In the genomic region with DNA sequence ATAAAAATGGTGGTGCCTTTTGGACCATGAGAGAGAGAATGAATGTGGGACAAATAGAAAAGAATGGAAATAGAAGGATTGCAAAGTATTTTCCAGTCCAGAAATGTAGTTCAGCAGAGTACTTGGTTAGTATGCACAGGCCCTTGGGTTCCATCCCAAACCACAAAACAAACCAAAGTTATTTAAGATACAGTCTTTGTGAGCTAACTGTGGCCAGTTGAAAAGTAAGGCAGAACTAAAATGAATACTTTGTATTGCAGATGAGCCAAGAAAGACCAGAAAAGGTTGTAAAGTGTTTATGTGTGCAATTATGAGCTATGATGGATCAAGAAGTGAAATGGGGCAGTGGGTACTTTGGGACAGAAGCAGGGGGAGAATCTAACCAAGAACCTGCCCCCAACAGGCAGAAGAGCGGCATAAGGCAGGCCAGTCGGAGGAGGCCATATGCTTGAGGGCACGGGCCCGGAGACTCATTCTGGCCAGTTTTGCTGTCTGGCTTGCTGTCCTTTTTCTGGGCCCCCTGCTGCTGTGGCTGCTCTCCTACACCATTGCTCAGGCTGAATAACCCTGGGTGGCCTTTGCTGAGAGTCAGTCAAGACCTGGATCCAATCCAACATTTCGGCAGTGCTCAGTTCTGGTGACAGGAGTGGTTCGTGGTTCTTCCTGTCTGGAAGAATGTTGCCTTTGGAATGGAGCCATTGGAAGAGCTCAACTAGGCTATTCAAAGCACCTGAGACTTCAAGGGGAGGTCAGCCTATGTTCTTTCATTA, we compare ENCODE assay signal across 8 mouse cellular contexts. TPM values are rescaled to one million over a fixed set of nuclear protein-coding genes. Genes with fewer than 3 reads are reported as not detected.
DNase-seq lines count a peak whose midpoint lies in the region; ATAC-seq and TF ChIP-seq lines count a peak whose summit lies in the region.
"Had no signal": no experiment of that assay in that cellular context is flagged by ENCODE, and none has a peak within 500 bp of the region (broad histone marks: within the 10 kb centered on the region; RNA-seq: fewer than 3 reads in every experiment).

No protein-coding gene starts in this region.

- ATAC-seq in liver, embryonic 14.5 days (ENCODE audit: insufficient read depth) = no peak
- ATAC-seq in heart, embryonic 14.5 days (ENCODE audit: insufficient number of reproducible peaks, insufficient read depth, low FRiP score, low read depth) = peak; percentile 68; the same call in 1 of the 2 replicates
- ATAC-seq: forebrain, embryonic 16.5 days had no signal

- no peak for DNase-seq in liver, embryonic 14.5 days (ENCODE audit: low read depth in 3 of 3, low spot score in 3 of 3)
- DNase-seq in liver = no peak
- peak; percentile 97 for DNase-seq in cerebellum, adult 11-12 months
- no peak for DNase-seq in right cerebral cortex, postnatal 10 days (ENCODE audit: low spot score in 2 of 2)
- no peak for DNase-seq in gastrocnemius, postnatal 10 days

- no peak overlapping the region for H3K27ac ChIP-seq in liver, embryonic 14.5 days
- H3K27ac ChIP-seq in heart, embryonic 14.5 days (replicated peaks in 1 of 2; ENCODE audit: control insufficient read depth in 1 of 2, insufficient read depth in 1 of 2, low read depth in 2 of 2, low read length in 2 of 2) = peak overlapping the region; percentile 42 to 54; a peak in 3 of 4 replicates

- no peaks in the 10 kb centered on the region for H3K27me3 ChIP-seq in liver, embryonic 14.5 days (ENCODE audit: control insufficient read depth, insufficient read depth, low read length)
- no peaks in the 10 kb centered on the region for H3K27me3 ChIP-seq in heart, embryonic 14.5 days (ENCODE audit: control insufficient read depth, insufficient read depth, low read length)
- no peaks in the 10 kb centered on the region for H3K27me3 ChIP-seq in myocyte (ENCODE audit: control insufficient read depth, insufficient read depth, insufficient read length)

- H3K4me2 ChIP-seq in liver, embryonic 14.5 days (ENCODE audit: low read depth) = no peak overlapping the region
- no peak overlapping the region for H3K4me2 ChIP-seq in heart, embryonic 14.5 days (ENCODE audit: low read length)
- no peak overlapping the region for H3K4me2 ChIP-seq in myocyte (ENCODE audit: low read depth)

- WGBS in liver, embryonic 14.5 days (ENCODE audit: insufficient replicate concordance) = 85% methylated on average over 6 of the region's 6 CpGs
- WGBS in heart, embryonic 14.5 days = 43% methylated on average over 6 of the region's 6 CpGs

- no peaks in the 10 kb centered on the region for H3K4me1 ChIP-seq in liver, embryonic 14.5 days (replicated peaks; ENCODE audit: control insufficient read depth in 2 of 2, insufficient read depth in 2 of 2, low read length in 1 of 2)
- peaks cover 4 to 9% of the 10 kb centered on the region in 2 experiments; a peak in 3 of 4 replicates for H3K4me1 ChIP-seq in heart, embryonic 14.5 days (ENCODE audit: control insufficient read depth in 2 of 2, insufficient read depth in 2 of 2, low read length in 2 of 2)

- H3K79me2 ChIP-seq in myocyte (ENCODE audit: control insufficient read depth, insufficient read depth) = no peaks in the 10 kb centered on the region

- no peak overlapping the region for H3K9ac ChIP-seq in liver, embryonic 14.5 days (replicated peaks)
- peak overlapping the region; percentile 41; the same call in 1 of the 2 replicates for H3K9ac ChIP-seq in heart, embryonic 14.5 days (ENCODE audit: low read length)

- H3K4me3 ChIP-seq in liver, embryonic 14.5 days (ENCODE audit: insufficient read depth in 1 of 2, low read depth in 2 of 2, low read length in 2 of 2) = no peak overlapping the region
- no peak overlapping the region for H3K4me3 ChIP-seq in heart, embryonic 14.5 days (ENCODE audit: control insufficient read depth in 1 of 2, insufficient read depth in 1 of 2, low read depth in 1 of 2, low read length in 2 of 2)
- no peak overlapping the region for H3K4me3 ChIP-seq in myocyte

- TF ChIP-seq POLR2A in myocyte (IDR thresholded peaks at IDR 0.05; ENCODE audit: insufficient read length, low read depth) = no peak

- TF ChIP-seq CTCF in liver, embryonic 14.5 days (IDR thresholded peaks at IDR 0.05; ENCODE audit: low read depth) = 0 out of 2 replicates have a peak, but pooled peaks have one; percentile 14

- H3ac ChIP-seq in myocyte (ENCODE audit: control insufficient read depth, insufficient read length) = no peak overlapping the region

- H3K36me3 ChIP-seq in liver, embryonic 14.5 days (replicated peaks; ENCODE audit: control insufficient read depth, insufficient read depth, low read depth) = peaks cover 37% of the 10 kb centered on the region
- H3K36me3 ChIP-seq in heart, embryonic 14.5 days (ENCODE audit: control insufficient read depth, insufficient read depth, low read length) = peaks cover 85% of the 10 kb centered on the region
- peaks cover 19% of the 10 kb centered on the region for H3K36me3 ChIP-seq in myocyte (ENCODE audit: control insufficient read depth, insufficient read depth)

- no peaks in the 10 kb centered on the region for H3K9me3 ChIP-seq in liver, embryonic 14.5 days (ENCODE audit: control insufficient read depth, low read length)
- no peaks in the 10 kb centered on the region for H3K9me3 ChIP-seq in heart, embryonic 14.5 days (ENCODE audit: control insufficient read depth, low read length)

- TF ChIP-seq EP300 in liver, embryonic 14.5 days (IDR thresholded peaks at IDR 0.05; ENCODE audit: low read depth) = no peak

TF ChIP-seq in myocyte, 11 proteins besides CTCF, POLR2A, EP300 and RAD21:
- TF ChIP-seq MYOD1 (IDR thresholded peaks at IDR 0.05; ENCODE audit: control insufficient read depth in 1 of 3, insufficient read length in 2 of 3, low read depth in 2 of 3) = no peak
- no peak for TF ChIP-seq MAX (IDR thresholded peaks at IDR 0.05; ENCODE audit: low read depth)
- peak; percentile 19 for TF ChIP-seq POLR2AphosphoS2 (IDR thresholded peaks at IDR 0.05; ENCODE audit: insufficient read length, low read depth)

RNA-seq across cellular contexts. Expression of a gene that starts 3.4 kb away (rescaled TPM):
- 0.77 and 1.0 TPM in 2 replicates for polyA plus RNA-seq in liver, embryonic 14.5 days (2012; rRNA removed)
- 1.4 and 1.7 TPM in 2 replicates for polyA plus RNA-seq in liver, embryonic 14.5 days (2014; fragmentation: Nextera tagmentation; extraction: Ambion mirVana)
- polyA plus RNA-seq in heart, embryonic 14.5 days (2014; fragmentation: Nextera tagmentation; extraction: Ambion mirVana) = 1.9 and 2.1 TPM in 2 replicates
- not detected for polyA plus RNA-seq in myocyte (2012; fragmentation: generic; extraction: Trizol)
- total RNA-seq in gastrocnemius, postnatal 10 days (2021) = not detected

RNA-seq across cellular contexts. Expression of a gene that starts 8.6 kb away (rescaled TPM):
- 24.9 and 27.3 TPM in 2 replicates for polyA plus RNA-seq in liver, embryonic 14.5 days (2012; rRNA removed)
- 18.5 and 21.7 TPM in 2 replicates for polyA plus RNA-seq in liver, embryonic 14.5 days (2014; fragmentation: Nextera tagmentation; extraction: Ambion mirVana)
- 34.3 and 38.7 TPM in 2 replicates for polyA plus RNA-seq in heart, embryonic 14.5 days (2014; fragmentation: Nextera tagmentation; extraction: Ambion mirVana)
- polyA plus RNA-seq in myocyte (2012; fragmentation: generic; extraction: Trizol) = 18.3 TPM
- 10 to 100 TPM; 13.3 to 17.6 TPM for total RNA-seq in gastrocnemius, postnatal 10 days (2021)

RNA-seq across cellular contexts. Expression of a gene that starts 23.8 kb away (rescaled TPM):
- 4.4 and 5.4 TPM in 2 replicates for polyA plus RNA-seq in liver, embryonic 14.5 days (2012; rRNA removed)
- polyA plus RNA-seq in liver, embryonic 14.5 days (2014; fragmentation: Nextera tagmentation; extraction: Ambion mirVana) = 6.8 and 7.5 TPM in 2 replicates
- 10.1 and 12.7 TPM in 2 replicates for polyA plus RNA-seq in heart, embryonic 14.5 days (2014; fragmentation: Nextera tagmentation; extraction: Ambion mirVana)
- polyA plus RNA-seq in myocyte (2012; fragmentation: generic; extraction: Trizol) = 6.1 TPM
- total RNA-seq in gastrocnemius, postnatal 10 days (2021) = 1 to 10 TPM; 1.7 to 3.2 TPM

RNA-seq across cellular contexts. Expression of a gene that starts 24.0 kb away (rescaled TPM):
- 10.3 and 14.0 TPM in 2 replicates for polyA plus RNA-seq in liver, embryonic 14.5 days (2012; rRNA removed)
- polyA plus RNA-seq in liver, embryonic 14.5 days (2014; fragmentation: Nextera tagmentation; extraction: Ambion mirVana) = 13.7 and 16.1 TPM in 2 replicates
- 24.1 and 25.8 TPM in 2 replicates for polyA plus RNA-seq in heart, embryonic 14.5 days (2014; fragmentation: Nextera tagmentation; extraction: Ambion mirVana)
- polyA plus RNA-seq in myocyte (2012; fragmentation: generic; extraction: Trizol) = 32.2 TPM
- total RNA-seq in gastrocnemius, postnatal 10 days (2021) = 10 to 100 TPM; 26.9 to 37.8 TPM

RNA-seq across cellular contexts. Expression of a gene that starts 45.2 kb away (rescaled TPM):
- 5.2 and 6.0 TPM in 2 replicates for polyA plus RNA-seq in liver, embryonic 14.5 days (2012; rRNA removed)
- polyA plus RNA-seq in liver, embryonic 14.5 days (2014; fragmentation: Nextera tagmentation; extraction: Ambion mirVana) = 4.7 and 5.2 TPM in 2 replicates
- 10.3 and 11.3 TPM in 2 replicates for polyA plus RNA-seq in heart, embryonic 14.5 days (2014; fragmentation: Nextera tagmentation; extraction: Ambion mirVana)
- 6.8 TPM for polyA plus RNA-seq in myocyte (2012; fragmentation: generic; extraction: Trizol)
- total RNA-seq in gastrocnemius, postnatal 10 days (2021) = 10 to 100 TPM; 10.3 to 10.5 TPM
